Mouse (Mus musculus): ENCODE data around the gene Cask. TPM values are rescaled to one million over a fixed set of nuclear protein-coding genes. Genes with fewer than 3 reads are reported as not detected.

The Cask gene
- total and polyA plus RNA-seq, 2 experiments from 2014 or later, result 79.5 to 146 TPM

DNA sequence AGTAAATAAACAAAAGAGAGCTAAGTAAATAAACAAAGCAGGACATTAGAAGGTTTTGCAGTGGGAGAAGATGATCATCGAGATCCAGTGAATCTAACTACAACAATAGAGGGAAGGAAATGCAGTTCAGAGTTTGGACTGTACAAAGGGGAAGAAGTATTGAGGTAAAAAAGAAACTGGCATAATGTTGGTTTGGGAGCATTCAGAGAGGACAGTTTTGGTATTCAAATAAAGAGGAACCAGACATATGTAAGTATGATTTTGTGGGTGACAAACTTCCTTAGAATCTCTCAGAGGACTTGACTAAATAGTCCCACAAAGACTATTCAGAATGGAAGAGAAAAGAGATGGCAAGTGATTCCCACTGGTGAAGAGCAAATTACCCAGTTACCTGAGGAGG is 251.2 kb downstream of the Cask start:
- Histone ChIP-seq H3K9me3 (ENCODE audit: low read length) (no peaks in the 10 kb centered on the region), H3K27me3 (ENCODE audit: insufficient read depth, low read length) (no peaks in the 10 kb centered on the region), H3K4me1 (ENCODE audit: insufficient read depth, low read length) (no peaks in the 10 kb centered on the region), H3K27ac (ENCODE audit: low read depth, low read length) (no peak overlapping the region), H3K4me3 (ENCODE audit: low read depth, low read length) (no peak overlapping the region), H3K4me2 (ENCODE audit: low read depth, low read length, poor library complexity, severe bottlenecking) (no peak overlapping the region), H3K36me3 (ENCODE audit: insufficient read depth, low read length) (no peaks in the 10 kb centered on the region), H3K9ac (replicated peaks; ENCODE audit: low read length, poor library complexity, severe bottlenecking) (no peak overlapping the region)
- no peak for TF ChIP-seq CTCF (IDR thresholded peaks at IDR 0.05)
- no peak for DNase-seq (ENCODE audit: low spot score)
- WGBS, result 76% methylated on average over 1 of the region's 1 CpGs
- ATAC-seq (ENCODE audit: low FRiP score), result no peak

DNA sequence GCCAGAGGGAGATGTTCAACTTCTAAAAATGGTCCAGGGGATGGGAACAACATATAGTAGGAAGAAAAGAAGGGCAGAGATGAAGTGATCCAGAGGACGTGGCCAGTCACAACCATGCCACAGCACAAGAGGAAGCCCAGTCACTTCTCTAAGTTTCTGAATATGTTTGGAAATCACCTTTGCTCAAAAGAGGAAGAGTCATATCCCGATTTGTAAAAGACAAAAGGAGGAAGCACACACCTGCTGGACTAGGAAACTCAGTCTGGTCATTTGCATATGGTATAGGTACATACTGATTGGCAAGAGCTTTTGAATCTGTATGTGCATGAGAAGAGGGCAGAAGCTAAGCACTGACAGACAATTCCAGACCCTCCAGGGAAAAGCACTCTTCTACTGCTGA is 251.8 kb downstream of the Cask start:
- ATAC-seq (ENCODE audit: low FRiP score), result no peak
- H3K9ac ChIP-seq (replicated peaks; ENCODE audit: low read length, poor library complexity, severe bottlenecking), result no peak overlapping the region

DNA sequence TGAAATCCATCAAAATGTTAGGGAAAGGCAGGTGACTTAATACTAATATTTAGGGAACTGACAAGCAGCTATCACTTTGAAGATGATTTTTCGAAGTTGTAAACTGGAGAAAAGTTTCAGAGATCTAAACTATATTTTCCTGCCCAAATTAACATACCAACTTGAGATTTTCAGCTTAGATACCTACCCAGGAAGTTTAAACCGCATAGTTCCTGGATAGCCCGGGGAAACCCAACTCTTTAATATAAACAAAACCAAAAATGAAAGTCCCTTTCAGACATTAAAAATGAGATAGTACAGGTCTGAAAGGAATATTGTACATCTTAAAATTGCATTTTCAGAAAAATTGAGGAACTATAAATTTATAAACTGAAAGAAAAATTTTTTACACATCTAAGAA is 273.5 kb downstream of the Cask start:
- TF ChIP-seq CTCF (IDR thresholded peaks at IDR 0.05), result no peak
- no peak for DNase-seq (ENCODE audit: low spot score)
- no peak overlapping the region for H3K27ac ChIP-seq (ENCODE audit: low read depth, low read length)
- no peaks in the 10 kb centered on the region for H3K4me1 ChIP-seq (ENCODE audit: insufficient read depth, low read length)
- H3K36me3 ChIP-seq (ENCODE audit: insufficient read depth, low read length), result no peaks in the 10 kb centered on the region
- no peak for ATAC-seq (ENCODE audit: low FRiP score)
- no peak overlapping the region for H3K9ac ChIP-seq (replicated peaks; ENCODE audit: low read length, poor library complexity, severe bottlenecking)
- WGBS, result 80% methylated on average over 3 of the region's 3 CpGs
- no peak overlapping the region for H3K4me3 ChIP-seq (ENCODE audit: low read depth, low read length)
- no peaks in the 10 kb centered on the region for H3K9me3 ChIP-seq (ENCODE audit: low read length)
- H3K27me3 ChIP-seq (ENCODE audit: insufficient read depth, low read length), result no peaks in the 10 kb centered on the region
- H3K4me2 ChIP-seq (ENCODE audit: low read depth, low read length, poor library complexity, severe bottlenecking), result no peak overlapping the region

More for the DNA sequence above, 251.8 kb downstream of the Cask start:
- Histone ChIP-seq H3K36me3 (ENCODE audit: insufficient read depth, low read length) (no peaks in the 10 kb centered on the region), H3K4me2 (ENCODE audit: low read depth, low read length, poor library complexity, severe bottlenecking) (no peak overlapping the region), H3K9me3 (ENCODE audit: low read length) (no peaks in the 10 kb centered on the region), H3K4me1 (ENCODE audit: insufficient read depth, low read length) (no peaks in the 10 kb centered on the region), H3K27ac (ENCODE audit: low read depth, low read length) (no peak overlapping the region), H3K4me3 (ENCODE audit: low read depth, low read length) (no peak overlapping the region), H3K27me3 (ENCODE audit: insufficient read depth, low read length) (no peaks in the 10 kb centered on the region)
- DNase-seq (ENCODE audit: low spot score), result no peak
- 74% methylated on average over 2 of the region's 2 CpGs for WGBS
- no peak for TF ChIP-seq CTCF (IDR thresholded peaks at IDR 0.05)

DNA sequence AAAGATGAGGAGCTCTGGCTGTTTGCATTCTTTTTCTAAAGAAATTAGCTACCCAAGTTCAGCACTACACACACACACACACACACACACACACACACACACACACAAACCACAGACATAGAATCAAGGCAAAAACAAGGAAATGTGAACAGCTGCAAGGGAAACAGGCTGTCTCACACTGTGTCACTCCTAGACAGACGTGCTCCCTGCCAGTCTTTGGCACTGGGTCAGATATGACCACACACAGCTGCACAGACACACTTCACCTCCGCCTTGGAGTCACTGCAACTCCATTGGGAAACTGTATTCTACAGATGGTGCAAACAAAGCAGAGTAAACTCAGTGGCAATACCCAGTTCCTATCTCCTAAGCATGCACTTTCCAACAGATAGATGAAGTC is 274.6 kb downstream of the Cask start:
- no peak for ATAC-seq (ENCODE audit: low FRiP score)

DNA sequence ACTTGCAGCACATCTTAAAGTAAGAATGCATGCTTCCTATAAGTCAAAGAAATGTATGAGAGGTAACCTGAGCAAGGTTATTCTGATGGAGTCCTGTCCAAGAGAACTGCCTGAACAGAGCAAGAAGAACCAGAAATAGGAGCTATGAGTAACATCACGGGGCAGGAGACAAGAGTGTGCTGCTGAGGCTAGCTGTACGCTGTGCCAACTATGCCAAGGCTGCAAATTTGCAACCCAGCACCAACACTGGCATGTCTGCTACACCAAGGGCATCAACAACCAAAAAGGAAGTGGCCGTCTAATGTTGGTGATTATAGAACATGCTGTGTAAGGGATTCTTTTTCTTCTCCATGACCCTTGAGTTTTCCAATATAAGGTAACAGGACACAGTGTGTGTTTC is 276.3 kb downstream of the Cask start:
- Histone ChIP-seq H3K9ac (replicated peaks; ENCODE audit: low read length, poor library complexity, severe bottlenecking) (no peak overlapping the region), H3K4me3 (ENCODE audit: low read depth, low read length) (no peak overlapping the region), H3K9me3 (ENCODE audit: low read length) (no peaks in the 10 kb centered on the region), H3K4me1 (ENCODE audit: insufficient read depth, low read length) (no peaks in the 10 kb centered on the region), H3K27ac (ENCODE audit: low read depth, low read length) (no peak overlapping the region), H3K4me2 (ENCODE audit: low read depth, low read length, poor library complexity, severe bottlenecking) (no peak overlapping the region), H3K27me3 (ENCODE audit: insufficient read depth, low read length) (no peaks in the 10 kb centered on the region), H3K36me3 (ENCODE audit: insufficient read depth, low read length) (no peaks in the 10 kb centered on the region)
- 82% methylated on average over 3 of the region's 3 CpGs for WGBS
- ATAC-seq (ENCODE audit: low FRiP score), result no peak
- no peak for DNase-seq (ENCODE audit: low spot score)
- TF ChIP-seq CTCF (IDR thresholded peaks at IDR 0.05), result no peak

More for the DNA sequence above, 274.6 kb downstream of the Cask start:
- DNase-seq (ENCODE audit: low spot score), result peak; percentile 19
- Histone ChIP-seq H3K27ac (ENCODE audit: low read depth, low read length) (no peak overlapping the region), H3K36me3 (ENCODE audit: insufficient read depth, low read length) (no peaks in the 10 kb centered on the region), H3K4me3 (ENCODE audit: low read depth, low read length) (no peak overlapping the region), H3K9me3 (ENCODE audit: low read length) (no peaks in the 10 kb centered on the region), H3K4me1 (ENCODE audit: insufficient read depth, low read length) (no peaks in the 10 kb centered on the region), H3K4me2 (ENCODE audit: low read depth, low read length, poor library complexity, severe bottlenecking) (no peak overlapping the region), H3K9ac (replicated peaks; ENCODE audit: low read length, poor library complexity, severe bottlenecking) (no peak overlapping the region), H3K27me3 (ENCODE audit: insufficient read depth, low read length) (no peaks in the 10 kb centered on the region)
- TF ChIP-seq CTCF (IDR thresholded peaks at IDR 0.05), result no peak
- 71% methylated on average over 2 of the region's 2 CpGs for WGBS

DNA sequence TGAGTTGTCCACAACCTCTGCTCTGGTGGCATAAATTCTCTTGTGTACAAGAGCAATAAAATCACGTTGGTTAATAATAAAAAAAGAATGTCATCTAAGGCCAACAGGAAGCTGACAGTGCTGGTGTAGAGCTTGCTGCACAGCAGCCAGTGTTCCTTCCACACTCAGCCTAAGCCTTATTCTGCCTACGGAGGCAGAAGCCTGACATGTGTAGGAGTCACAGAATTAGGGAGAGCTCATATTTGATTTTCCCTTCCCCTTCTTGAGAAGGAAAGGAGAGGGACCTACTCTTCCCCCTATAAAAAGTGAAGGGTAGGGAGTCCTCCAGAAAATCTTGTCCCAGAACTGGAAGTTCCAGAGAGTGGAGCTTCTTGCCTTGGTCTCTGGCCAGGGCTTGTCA is 276.9 kb downstream of the Cask start:
- DNase-seq (ENCODE audit: low spot score), result no peak
- Histone ChIP-seq H3K4me2 (ENCODE audit: low read depth, low read length, poor library complexity, severe bottlenecking) (no peak overlapping the region), H3K27ac (ENCODE audit: low read depth, low read length) (no peak overlapping the region), H3K9ac (replicated peaks; ENCODE audit: low read length, poor library complexity, severe bottlenecking) (no peak overlapping the region), H3K27me3 (ENCODE audit: insufficient read depth, low read length) (no peaks in the 10 kb centered on the region), H3K36me3 (ENCODE audit: insufficient read depth, low read length) (no peaks in the 10 kb centered on the region), H3K9me3 (ENCODE audit: low read length) (no peaks in the 10 kb centered on the region), H3K4me1 (ENCODE audit: insufficient read depth, low read length) (no peaks in the 10 kb centered on the region), H3K4me3 (ENCODE audit: low read depth, low read length) (no peak overlapping the region)
- 67% methylated on average over 2 of the region's 2 CpGs for WGBS
- no peak for ATAC-seq (ENCODE audit: low FRiP score)
- no peak for TF ChIP-seq CTCF (IDR thresholded peaks at IDR 0.05)

Measured in midbrain, postnatal 0 days (tissue).